In genomic region chr1:39895097-39895496, GRCm38 (mm10) we compare ENCODE assay signal across 11 mouse cellular contexts. TPM values are rescaled to one million over a fixed set of nuclear protein-coding genes. Genes with fewer than 3 reads are reported as not detected.
DNase-seq lines count a peak whose midpoint lies in the region; ATAC-seq and TF ChIP-seq lines count a peak whose summit lies in the region.
"Had no signal": no experiment of that assay in that cellular context is flagged by ENCODE, and none has a peak within 500 bp of the region (broad histone marks: within the 10 kb centered on the region; RNA-seq: fewer than 3 reads in every experiment).

No protein-coding gene starts in this region.

- no peaks in the 10 kb centered on the region for H3K27me3 ChIP-seq in hindbrain, postnatal 0 days (ENCODE audit: insufficient read depth, low read length)
- H3K27me3 ChIP-seq in hindbrain, embryonic 14.5 days (ENCODE audit: control insufficient read depth, insufficient read depth, low read length), result no peaks in the 10 kb centered on the region
- no peaks in the 10 kb centered on the region for H3K27me3 ChIP-seq in intestine, embryonic 16.5 days (replicated peaks; ENCODE audit: control insufficient read depth, insufficient read depth, low read length)
- H3K27me3 ChIP-seq: forebrain, embryonic 13.5 days had no signal

- no peak overlapping the region for H3K9ac ChIP-seq in hindbrain, postnatal 0 days (replicated peaks; ENCODE audit: low read length)
- H3K9ac ChIP-seq in hindbrain, embryonic 14.5 days, result no peak overlapping the region
- no peak overlapping the region for H3K9ac ChIP-seq in intestine, embryonic 16.5 days (ENCODE audit: low read depth, low read length)
- H3K9ac ChIP-seq: forebrain, embryonic 13.5 days had no signal

- 51% methylated on average over 2 of the region's 2 CpGs for WGBS in hindbrain, postnatal 0 days
- 75% methylated on average over 2 of the region's 2 CpGs for WGBS in hindbrain, embryonic 14.5 days
- WGBS in intestine, embryonic 16.5 days, result 11% methylated on average over 2 of the region's 2 CpGs

- ATAC-seq in hindbrain, postnatal 0 days, result peak; percentile 52
- no peak for ATAC-seq in hindbrain, embryonic 14.5 days (ENCODE audit: low FRiP score)
- peak; percentile 81 for ATAC-seq in intestine, embryonic 16.5 days
- ATAC-seq: forebrain, embryonic 13.5 days had no signal

- H3K36me3 ChIP-seq in hindbrain, postnatal 0 days (ENCODE audit: insufficient read depth, low read length), result no peaks in the 10 kb centered on the region
- no peaks in the 10 kb centered on the region for H3K36me3 ChIP-seq in hindbrain, embryonic 14.5 days (replicated peaks; ENCODE audit: control insufficient read depth, insufficient read depth)
- H3K36me3 ChIP-seq in intestine, embryonic 16.5 days (ENCODE audit: control insufficient read depth, insufficient read depth, low read length), result no peaks in the 10 kb centered on the region

- DNase-seq in hindbrain, postnatal 0 days (ENCODE audit: low spot score), result no peak
- no peak for DNase-seq in hindbrain, embryonic 14.5 days (ENCODE audit: low spot score)
- peak; percentile 54 for DNase-seq in 416B (ENCODE audit: low read depth)
- DNase-seq in MN1 (ENCODE audit: low spot score), result peak; percentile 60
- no peak for DNase-seq in cerebellum, postnatal 4 days (ENCODE audit: low spot score in 2 of 2)
- no peak for DNase-seq in thymus, postnatal 0 days (ENCODE audit: low spot score)
- DNase-seq: adrenal gland, adult 2 months; cerebellum, adult 11 months; gastrocnemius, postnatal 10 days had no signal

- H3K4me3 ChIP-seq in hindbrain, postnatal 0 days (ENCODE audit: low read length), result no peak overlapping the region
- no peak overlapping the region for H3K4me3 ChIP-seq in hindbrain, embryonic 14.5 days (replicated peaks; ENCODE audit: low read length)
- H3K4me3 ChIP-seq in intestine, embryonic 16.5 days (ENCODE audit: low read length), result no peak overlapping the region
- H3K4me3 ChIP-seq: forebrain, embryonic 13.5 days had no signal

- no peak overlapping the region for H3K27ac ChIP-seq in hindbrain, postnatal 0 days
- H3K27ac ChIP-seq in hindbrain, embryonic 14.5 days, result no peak overlapping the region
- H3K27ac ChIP-seq in intestine, embryonic 16.5 days (ENCODE audit: low read length), result no peak overlapping the region
- H3K27ac ChIP-seq: forebrain, embryonic 13.5 days had no signal

- H3K9me3 ChIP-seq in hindbrain, postnatal 0 days (ENCODE audit: low read length), result no peaks in the 10 kb centered on the region
- no peaks in the 10 kb centered on the region for H3K9me3 ChIP-seq in hindbrain, embryonic 14.5 days (ENCODE audit: control insufficient read depth, low read length)
- no peaks in the 10 kb centered on the region for H3K9me3 ChIP-seq in intestine, embryonic 16.5 days (ENCODE audit: control insufficient read depth, low read length)
- H3K9me3 ChIP-seq: forebrain, embryonic 13.5 days had no signal

- no peak for TF ChIP-seq CTCF in hindbrain, postnatal 0 days (IDR thresholded peaks at IDR 0.05; ENCODE audit: low read depth)

- no peak overlapping the region for H3K4me2 ChIP-seq in hindbrain, postnatal 0 days (ENCODE audit: low read depth, low read length)
- H3K4me2 ChIP-seq in hindbrain, embryonic 14.5 days (replicated peaks), result no peak overlapping the region
- H3K4me2 ChIP-seq in intestine, embryonic 16.5 days (ENCODE audit: low read depth, low read length), result no peak overlapping the region
- H3K4me2 ChIP-seq: forebrain, embryonic 13.5 days had no signal

- H3K4me1 ChIP-seq in hindbrain, postnatal 0 days (ENCODE audit: insufficient read depth, low read length), result no peaks in the 10 kb centered on the region
- H3K4me1 ChIP-seq in hindbrain, embryonic 14.5 days (replicated peaks; ENCODE audit: control insufficient read depth, insufficient read depth, low read length), result peaks cover 11% of the 10 kb centered on the region; the same call in 1 of the 2 replicates
- H3K4me1 ChIP-seq in intestine, embryonic 16.5 days (ENCODE audit: control insufficient read depth, insufficient read depth, low read length), result peaks cover 16% of the 10 kb centered on the region

RNA-seq across cellular contexts. Expression of gene Map4k4, which starts 5.6 kb away (rescaled TPM):
- total RNA-seq in hindbrain, postnatal 0 days (2014; rRNA removed), result 172 and 189 TPM in 2 replicates
- polyA plus RNA-seq in hindbrain, postnatal 0 days (2015; fragmentation: Nextera tagmentation; extraction: Ambion mirVana), result 32.4 and 34.1 TPM in 2 replicates
- polyA plus RNA-seq in hindbrain, embryonic 14.5 days (2014; fragmentation: Nextera tagmentation; extraction: Ambion mirVana), result 46.5 and 51.2 TPM in 2 replicates
- 10.1 TPM in 2 replicates for polyA plus RNA-seq in intestine, embryonic 16.5 days (2015; fragmentation: Nextera tagmentation; extraction: Ambion mirVana)
- 19.7 and 32.0 TPM in 2 replicates for polyA plus RNA-seq in thymus, postnatal 0 days (2015; fragmentation: Nextera tagmentation; extraction: Ambion mirVana)

Comparison
In these comparisons a context has a peak if more than half of its experiments do, and no peak if none do; other contexts are left out.
1. DNase-seq: peak in 416B (single experiment) and MN1 (single experiment); none in hindbrain, postnatal 0 days (single experiment), hindbrain, embryonic 14.5 days (single experiment), cerebellum, postnatal 4 days (0 of 2) and thymus, postnatal 0 days (single experiment).